Mouse (Mus musculus) heart, postnatal 25 days (tissue): Measurements from ENCODE around the gene Patl2. TPM values are rescaled to one million over a fixed set of nuclear protein-coding genes. Genes with fewer than 3 reads are reported as not detected.

Experiments used
- DNase-seq: peaks from one replicate; pipeline ENCODE4 v3.0.0; 2022; ENCODE audit warnings: low spot score
- intact Hi-C: fragments of 180-260 bp; cut with DNase I; formaldehyde crosslinking; loops from one replicate; pipeline ENCODE4 v1.15.1; 2025
- total RNA-seq, 2 experiments: library from RNA; stranded (reverse); gene quantifications; 2 replicates each; pipeline ENCODE4 v1.2.3; 2021

Gene Patl2
- total RNA-seq, 2 experiments from 2014 or later = not detected

GRCm38 (mm10) chr2:122148242-122148917 is 37.6 kb downstream of the Patl2 start:
- DNase-seq = peak; percentile 41
- intact Hi-C loops = no loop called here

- intact Hi-C loops = loop anchor here (1.0 kb wide), 1 partner anchor 30 kb away; no protein-coding TSS in a partner anchor
- peak; percentile 93 for DNase-seq
Measured at GRCm38 (mm10) chr2:122147508-122148241, 38.3 kb downstream of the Patl2 start, which contains the start of gene B2m. Gene B2m (plus strand): TSS chr2:122147686.

GRCm38 (mm10) chr2:122146687-122147086 is 39.3 kb downstream of the Patl2 start:
- intact Hi-C loops = loop anchor here (1.0 kb wide), 1 partner anchor 29 kb away; no protein-coding TSS in a partner anchor
- DNase-seq = no peak

- no peak for DNase-seq
- intact Hi-C loops = no loop called here
Measured at GRCm38 (mm10) chr2:122145756-122146155, 40.2 kb downstream of the Patl2 start.

- DNase-seq = no peak
- intact Hi-C loops = no loop called here
Measured at GRCm38 (mm10) chr2:122143111-122143510, 42.9 kb downstream of the Patl2 start.

- DNase-seq = no peak
- intact Hi-C loops = no loop called here
Measured at GRCm38 (mm10) chr2:122141332-122141967, 44.5 kb downstream of the Patl2 start.

GRCm38 (mm10) chr2:122140815-122141214 is 45.2 kb downstream of the Patl2 start:
- DNase-seq = no peak
- intact Hi-C loops = no loop called here

GRCm38 (mm10) chr2:122137839-122138465 is 48.0 kb downstream of the Patl2 start:
- DNase-seq = no peak
- intact Hi-C loops = no loop called here

- DNase-seq = no peak
- intact Hi-C loops = no loop called here
Measured at GRCm38 (mm10) chr2:122132618-122133017, 53.4 kb downstream of the Patl2 start.

- intact Hi-C loops = no loop called here
- no peak for DNase-seq
Measured at GRCm38 (mm10) chr2:122132078-122132477, 53.9 kb downstream of the Patl2 start.

GRCm38 (mm10) chr2:122127635-122128034 is 58.4 kb downstream of the Patl2 start:
- intact Hi-C loops = no loop called here
- no peak for DNase-seq

- DNase-seq = no peak
- intact Hi-C loops = no loop called here
Measured at GRCm38 (mm10) chr2:122126765-122127347, 59.1 kb downstream of the Patl2 start.

GRCm38 (mm10) chr2:122125680-122126572 is 60.1 kb downstream of the Patl2 start:
- intact Hi-C loops = no loop called here
- no peak for DNase-seq

- DNase-seq = peak; percentile 97
- intact Hi-C loops = loop anchor here (1.0 kb wide), 1 partner anchor 29 kb away; the partner anchor contains the start of gene B2m
Measured at GRCm38 (mm10) chr2:122117961-122118958, 67.7 kb downstream of the Patl2 start, which contains the start of gene Spg11. Gene Spg11 (minus strand): TSS chr2:122118386.

GRCm38 (mm10) chr2:122116888-122117287 is 69.1 kb downstream of the Patl2 start:
- intact Hi-C loops = loop anchor here (1.0 kb wide), 1 partner anchor 30 kb away; the partner anchor contains the start of gene B2m
- no peak for DNase-seq

- DNase-seq = no peak
- intact Hi-C loops = no loop called here
Measured at GRCm38 (mm10) chr2:122109714-122110113, 76.3 kb downstream of the Patl2 start.

- intact Hi-C loops = no loop called here
- DNase-seq = no peak
Measured at GRCm38 (mm10) chr2:122108101-122108500, 77.9 kb downstream of the Patl2 start.

GRCm38 (mm10) chr2:122102070-122102469 is 83.9 kb downstream of the Patl2 start:
- no peak for DNase-seq
- intact Hi-C loops = no loop called here
